Mouse (Mus musculus): ENCODE data around the gene Ccdc69. TPM values are rescaled to one million over a fixed set of nuclear protein-coding genes. Genes with fewer than 3 reads are reported as not detected.
A peak's percentile ranks its signal among the peaks of the same experiment; 100 is the strongest.
"Not testable (repeated sequence)": the region's sequence is repeated elsewhere in the genome, so short reads cannot be mapped to it uniquely, and the experiment has no call there.

The Ccdc69 gene
- polyA plus RNA-seq, 1 experiment from 2014 or later: 3.0 TPM

GRCm38 (mm10) chr11:55099019-55099771, 21.3 kb upstream of the Ccdc69 start:
- Histone ChIP-seq H3K9me3 (ENCODE audit: control insufficient read depth, low read length) (no peaks in the 10 kb centered on the region), H3K27me3 (replicated peaks; ENCODE audit: control insufficient read depth, insufficient read depth, low read length) (no peaks in the 10 kb centered on the region), H3K4me3 (ENCODE audit: low read depth, low read length) (no peak overlapping the region), H3K9ac (ENCODE audit: low read length) (no peak overlapping the region), H3K4me2 (ENCODE audit: low read length) (no peak overlapping the region), H3K27ac (ENCODE audit: low read depth) (no peak overlapping the region), H3K4me1 (replicated peaks; ENCODE audit: control insufficient read depth, insufficient read depth, low read length) (no peaks in the 10 kb centered on the region; the same call in 1 of the 2 replicates), H3K36me3 (ENCODE audit: control insufficient read depth, insufficient read depth, low read length) (no peaks in the 10 kb centered on the region)
- no peak for ATAC-seq (replicated peaks; ENCODE audit: low FRiP score, low TSS enrichment, low read depth)
- 92% methylated on average over 8 of the region's 8 CpGs for WGBS
- DNase-seq (ENCODE audit: low spot score): no peak

- no peaks in the 10 kb centered on the region for H3K27me3 ChIP-seq (replicated peaks; ENCODE audit: control insufficient read depth, insufficient read depth, low read length)
- peak overlapping the region; percentile 57 for H3K4me3 ChIP-seq (ENCODE audit: low read depth, low read length)
- H3K4me1 ChIP-seq (replicated peaks; ENCODE audit: control insufficient read depth, insufficient read depth, low read length): no peaks in the 10 kb centered on the region; the same call in 1 of the 2 replicates
- no peaks in the 10 kb centered on the region for H3K9me3 ChIP-seq (ENCODE audit: control insufficient read depth, low read length)
- DNase-seq (ENCODE audit: low spot score): no peak
- H3K36me3 ChIP-seq (ENCODE audit: control insufficient read depth, insufficient read depth, low read length): no peaks in the 10 kb centered on the region
- H3K27ac ChIP-seq (ENCODE audit: low read depth): peak overlapping the region; percentile 44; the same call in 1 of the 2 replicates
- H3K4me2 ChIP-seq (ENCODE audit: low read length): peak overlapping the region; percentile 76
- 15% methylated on average over 24 of the region's 24 CpGs for WGBS
- peak overlapping the region; percentile 47 for H3K9ac ChIP-seq (ENCODE audit: low read length)
- ATAC-seq (replicated peaks; ENCODE audit: low FRiP score, low TSS enrichment, low read depth): peak; percentile 0; the same call in 1 of the 2 replicates
Measured at GRCm38 (mm10) chr11:55098189-55098915, 20.4 kb upstream of the Ccdc69 start.

GRCm38 (mm10) chr11:55097463-55098188, 19.7 kb upstream of the Ccdc69 start, which contains the start of gene Gm2a:
Gm2a (plus strand) TSS chr11:55098115.
- H3K4me3 ChIP-seq (ENCODE audit: low read depth, low read length): peak within 1 kb of the TSS; percentile 57
- H3K4me1 ChIP-seq (replicated peaks; ENCODE audit: control insufficient read depth, insufficient read depth, low read length): no peaks in the 10 kb centered on the region; the same call in 1 of the 2 replicates
- ATAC-seq (replicated peaks; ENCODE audit: low FRiP score, low TSS enrichment, low read depth): peak; percentile 97
- DNase-seq (ENCODE audit: low spot score): peak; percentile 97
- no peaks in the 10 kb centered on the region for H3K9me3 ChIP-seq (ENCODE audit: control insufficient read depth, low read length)
- 1% methylated on average over 45 of the region's 45 CpGs for WGBS
- H3K27ac ChIP-seq (ENCODE audit: low read depth): peak within 1 kb of the TSS; percentile 51
- H3K9ac ChIP-seq (ENCODE audit: low read length): peak within 1 kb of the TSS; percentile 47
- H3K36me3 ChIP-seq (ENCODE audit: control insufficient read depth, insufficient read depth, low read length): no peaks in the 10 kb centered on the region
- no peaks in the 10 kb centered on the region for H3K27me3 ChIP-seq (replicated peaks; ENCODE audit: control insufficient read depth, insufficient read depth, low read length)
- H3K4me2 ChIP-seq (ENCODE audit: low read length): peak within 1 kb of the TSS; percentile 76

GRCm38 (mm10) chr11:55096731-55097462, 19.0 kb upstream of the Ccdc69 start:
- Histone ChIP-seq H3K27me3 (replicated peaks; ENCODE audit: control insufficient read depth, insufficient read depth, low read length) (no peaks in the 10 kb centered on the region), H3K27ac (ENCODE audit: low read depth) (peak overlapping the region; percentile 51), H3K4me2 (ENCODE audit: low read length) (peak overlapping the region; percentile 67), H3K4me1 (replicated peaks; ENCODE audit: control insufficient read depth, insufficient read depth, low read length) (no peaks in the 10 kb centered on the region; the same call in 1 of the 2 replicates), H3K36me3 (ENCODE audit: control insufficient read depth, insufficient read depth, low read length) (no peaks in the 10 kb centered on the region), H3K9me3 (ENCODE audit: control insufficient read depth, low read length) (no peaks in the 10 kb centered on the region), H3K9ac (ENCODE audit: low read length) (0 out of 2 replicates have a peak overlapping the region, but pooled peaks have one; percentile 32), H3K4me3 (ENCODE audit: low read depth, low read length) (peak overlapping the region; percentile 35)
- 28% methylated on average over 11 of the region's 11 CpGs for whole genome bisulfite sequencing
- DNase-seq (ENCODE audit: low spot score) (no peak), ATAC-seq (replicated peaks; ENCODE audit: low FRiP score, low TSS enrichment, low read depth) (no peak)

DNA sequence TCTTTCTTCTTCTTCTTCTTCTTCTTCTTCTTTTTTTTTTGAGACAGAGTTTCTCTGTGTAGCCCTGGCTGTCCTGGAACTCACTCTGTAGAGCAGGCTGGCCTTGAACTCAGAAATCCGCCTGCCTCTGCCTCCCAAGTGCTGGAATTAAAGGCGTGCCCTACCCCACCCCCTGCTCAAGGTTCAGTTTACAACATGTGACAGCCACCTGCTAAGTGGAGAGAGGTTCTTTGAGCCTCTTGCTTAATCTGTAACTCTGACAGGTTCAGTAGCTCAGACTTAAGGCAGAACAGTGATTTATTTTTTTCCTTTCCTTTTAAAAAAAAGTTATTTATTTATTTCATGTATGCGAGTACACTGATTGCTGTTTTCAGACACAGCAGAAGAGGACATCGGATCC, 18.4 kb upstream of the Ccdc69 start:
- WGBS: 85% methylated on average over 4 of the region's 4 CpGs
- H3K9ac ChIP-seq (ENCODE audit: low read length); ATAC-seq (replicated peaks; ENCODE audit: low FRiP score, low TSS enrichment, low read depth); H3K4me2 ChIP-seq (ENCODE audit: low read length); H3K36me3 ChIP-seq (ENCODE audit: control insufficient read depth, insufficient read depth, low read length); H3K4me3 ChIP-seq (ENCODE audit: low read depth, low read length); H3K9me3 ChIP-seq (ENCODE audit: control insufficient read depth, low read length); H3K4me1 ChIP-seq (replicated peaks; ENCODE audit: control insufficient read depth, insufficient read depth, low read length); H3K27me3 ChIP-seq (replicated peaks; ENCODE audit: control insufficient read depth, insufficient read depth, low read length); DNase-seq (ENCODE audit: low spot score): not testable (repeated sequence)
- H3K27ac ChIP-seq (ENCODE audit: low read depth): 0 out of 2 replicates have a peak overlapping the region, but pooled peaks have one; percentile 51

DNA sequence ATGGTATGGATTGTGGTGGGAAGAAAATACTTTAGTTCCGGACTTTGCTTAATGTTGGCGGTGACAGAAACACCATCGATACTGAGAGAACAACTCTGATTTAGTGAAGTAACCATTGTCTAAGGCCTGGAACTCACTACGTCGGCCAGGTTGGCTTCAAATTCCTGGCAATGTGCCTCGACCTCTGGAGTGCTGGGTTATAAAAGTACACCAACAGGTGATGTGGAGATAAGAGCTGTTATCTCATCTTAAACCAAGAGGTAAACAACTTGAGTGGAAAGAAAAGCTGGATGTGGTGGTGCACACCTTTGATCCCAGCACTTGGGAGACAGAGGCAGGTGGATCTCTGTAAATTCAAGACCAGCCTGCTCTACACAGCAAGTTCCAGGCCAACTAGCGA, 15.2 kb upstream of the Ccdc69 start:
- no peak for ATAC-seq (replicated peaks; ENCODE audit: low FRiP score, low TSS enrichment, low read depth)
- 81% methylated on average over 7 of the region's 7 CpGs for WGBS
- no peak overlapping the region for H3K4me2 ChIP-seq (ENCODE audit: low read length)

DNA sequence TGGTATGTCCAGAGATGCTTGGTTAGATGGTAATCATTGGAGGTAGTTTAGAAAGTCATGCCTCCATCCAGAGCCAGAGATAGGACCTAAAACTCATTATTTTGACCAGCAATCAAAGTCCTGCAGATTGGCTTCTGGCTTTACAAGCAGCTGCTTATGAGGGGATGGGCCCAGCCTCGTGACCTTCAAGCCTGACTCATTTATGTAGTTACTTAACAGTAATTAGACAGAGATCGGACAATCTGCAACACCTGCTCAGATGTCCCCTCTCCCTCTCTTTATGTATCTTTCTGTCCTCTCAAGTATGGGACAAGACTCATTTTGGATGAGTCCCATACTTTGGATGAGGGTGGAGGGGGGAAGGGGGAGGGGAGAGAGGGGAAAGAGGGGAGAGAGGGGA, 12.0 kb upstream of the Ccdc69 start:
- Histone ChIP-seq H3K27ac (ENCODE audit: low read depth) (no peak overlapping the region), H3K27me3 (replicated peaks; ENCODE audit: control insufficient read depth, insufficient read depth, low read length) (no peaks in the 10 kb centered on the region), H3K4me3 (ENCODE audit: low read depth, low read length) (no peak overlapping the region), H3K9me3 (ENCODE audit: control insufficient read depth, low read length) (no peaks in the 10 kb centered on the region), H3K9ac (ENCODE audit: low read length) (no peak overlapping the region), H3K36me3 (ENCODE audit: control insufficient read depth, insufficient read depth, low read length) (no peaks in the 10 kb centered on the region), H3K4me1 (replicated peaks; ENCODE audit: control insufficient read depth, insufficient read depth, low read length) (no peaks in the 10 kb centered on the region), H3K4me2 (ENCODE audit: low read length) (no peak overlapping the region)
- WGBS: 85% methylated on average over 2 of the region's 2 CpGs
- DNase-seq (ENCODE audit: low spot score) (no peak), ATAC-seq (replicated peaks; ENCODE audit: low FRiP score, low TSS enrichment, low read depth) (no peak)

More for the DNA sequence above, 15.2 kb upstream of the Ccdc69 start:
- H3K27ac ChIP-seq (ENCODE audit: low read depth): no peak overlapping the region
- no peak overlapping the region for H3K9ac ChIP-seq (ENCODE audit: low read length)
- H3K27me3 ChIP-seq (replicated peaks; ENCODE audit: control insufficient read depth, insufficient read depth, low read length): no peaks in the 10 kb centered on the region
- H3K4me3 ChIP-seq (ENCODE audit: low read depth, low read length): no peak overlapping the region
- no peaks in the 10 kb centered on the region for H3K36me3 ChIP-seq (ENCODE audit: control insufficient read depth, insufficient read depth, low read length)
- no peaks in the 10 kb centered on the region; the same call in 1 of the 2 replicates for H3K4me1 ChIP-seq (replicated peaks; ENCODE audit: control insufficient read depth, insufficient read depth, low read length)
- no peaks in the 10 kb centered on the region for H3K9me3 ChIP-seq (ENCODE audit: control insufficient read depth, low read length)
- DNase-seq (ENCODE audit: low spot score): no peak

DNA sequence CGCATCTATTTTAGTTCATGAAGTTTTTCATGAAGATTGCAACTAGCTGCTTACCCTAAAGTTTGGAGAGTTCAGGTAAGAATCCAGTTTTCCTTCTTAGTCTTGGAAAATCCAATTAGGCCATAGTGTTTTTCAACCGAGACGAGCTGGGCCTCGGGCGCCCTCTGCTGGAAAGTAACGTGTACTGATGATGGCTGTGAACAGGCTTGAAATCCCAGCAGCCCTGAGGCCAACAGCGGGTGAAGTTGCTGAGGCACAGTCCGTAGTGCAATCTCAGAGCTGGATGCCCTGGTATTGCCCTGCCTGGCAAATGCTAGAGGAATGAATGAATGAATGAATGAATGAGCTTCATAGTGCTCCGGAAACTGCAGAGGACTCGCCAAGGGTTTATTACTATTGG, 9.1 kb upstream of the Ccdc69 start:
- H3K27me3 ChIP-seq (replicated peaks; ENCODE audit: control insufficient read depth, insufficient read depth, low read length): no peaks in the 10 kb centered on the region
- H3K4me1 ChIP-seq (replicated peaks; ENCODE audit: control insufficient read depth, insufficient read depth, low read length): no peaks in the 10 kb centered on the region
- ATAC-seq (replicated peaks; ENCODE audit: low FRiP score, low TSS enrichment, low read depth) (no peak), DNase-seq (ENCODE audit: low spot score) (peak; percentile 88)
- H3K36me3 ChIP-seq (ENCODE audit: control insufficient read depth, insufficient read depth, low read length): no peaks in the 10 kb centered on the region
- H3K4me3 ChIP-seq (ENCODE audit: low read depth, low read length): no peak overlapping the region
- H3K9me3 ChIP-seq (ENCODE audit: control insufficient read depth, low read length): no peaks in the 10 kb centered on the region
- H3K9ac ChIP-seq (ENCODE audit: low read length): no peak overlapping the region
- WGBS: 7% methylated on average over 10 of the region's 10 CpGs
- no peak overlapping the region for H3K27ac ChIP-seq (ENCODE audit: low read depth)
- no peak overlapping the region for H3K4me2 ChIP-seq (ENCODE audit: low read length)
